In the genomic region with DNA sequence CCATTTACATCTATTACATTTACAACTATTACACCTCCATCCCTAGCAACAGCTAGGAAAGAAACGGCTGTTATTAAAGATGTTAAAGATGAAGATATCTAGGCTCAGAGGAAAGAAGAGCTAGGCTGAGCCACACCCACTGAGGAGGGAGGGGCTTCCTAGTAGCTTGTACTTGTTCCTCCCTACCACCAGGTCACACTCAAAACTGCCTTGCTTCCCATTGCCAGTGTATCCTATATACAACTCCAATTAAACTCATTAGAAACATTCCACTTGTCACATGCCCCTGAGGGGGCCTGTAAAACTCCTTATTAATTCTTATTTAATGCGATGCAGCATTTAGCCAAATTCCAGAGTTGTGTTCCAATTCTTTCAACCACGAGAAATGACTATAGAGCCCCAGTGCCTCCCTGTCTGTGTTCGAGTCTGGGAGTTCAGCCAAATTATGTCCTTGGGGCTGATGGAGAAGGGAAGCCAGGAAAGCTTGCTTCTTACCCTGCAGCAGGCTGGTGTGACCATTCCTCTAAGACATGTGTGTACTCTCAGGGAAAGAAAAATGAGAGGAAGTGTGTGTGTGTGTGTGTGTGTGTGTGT, we compare ENCODE assay signal across 12 mouse cellular contexts.
DNase-seq lines count a peak whose midpoint lies in the region; ATAC-seq and TF ChIP-seq lines count a peak whose summit lies in the region.
"Had no signal": no experiment of that assay in that cellular context is flagged by ENCODE, and none has a peak within 500 bp of the region (broad histone marks: within the 10 kb centered on the region; RNA-seq: fewer than 3 reads in every experiment).

No protein-coding gene starts in this region.

- intact Hi-C loops in gastrocnemius, postnatal 36 days (cut with DNase I): no loop called here

- peak; percentile 73 for ATAC-seq in hindbrain, embryonic 16.5 days
- no peak for ATAC-seq in hindbrain, embryonic 11.5 days (ENCODE audit: low FRiP score)
- ATAC-seq in midbrain, embryonic 14.5 days (ENCODE audit: low FRiP score, low TSS enrichment): no peak
- no peak for ATAC-seq in midbrain, embryonic 11.5 days (ENCODE audit: low FRiP score)
- ATAC-seq in stomach, postnatal 0 days (ENCODE audit: low FRiP score, low TSS enrichment): no peak; the same call in 1 of the 2 replicates
- ATAC-seq: midbrain, embryonic 16.5 days had no signal

- no peak overlapping the region for H3K4me2 ChIP-seq in hindbrain, embryonic 16.5 days (ENCODE audit: low read length)
- no peak overlapping the region for H3K4me2 ChIP-seq in hindbrain, embryonic 11.5 days (replicated peaks; ENCODE audit: low read depth, low read length)
- no peak overlapping the region for H3K4me2 ChIP-seq in midbrain, embryonic 14.5 days (ENCODE audit: low read length)
- no peak overlapping the region for H3K4me2 ChIP-seq in midbrain, embryonic 11.5 days
- no peak overlapping the region for H3K4me2 ChIP-seq in stomach, postnatal 0 days (replicated peaks; ENCODE audit: low read depth)
- H3K4me2 ChIP-seq: liver, embryonic 15.5 days had no signal

- WGBS in hindbrain, embryonic 16.5 days: 33% methylated on average over 4 of the region's 4 CpGs
- 80% methylated on average over 4 of the region's 4 CpGs for WGBS in hindbrain, embryonic 11.5 days
- 70% methylated on average over 4 of the region's 4 CpGs for WGBS in midbrain, embryonic 14.5 days
- WGBS in midbrain, embryonic 11.5 days: 79% methylated on average over 4 of the region's 4 CpGs
- WGBS in stomach, postnatal 0 days: 51% methylated on average over 4 of the region's 4 CpGs

- H3K9me3 ChIP-seq in hindbrain, embryonic 16.5 days (ENCODE audit: control insufficient read depth, low read length): 0 out of 2 replicates have a peak, but pooled peaks cover 3% of the 10 kb centered on the region
- no peaks in the 10 kb centered on the region for H3K9me3 ChIP-seq in hindbrain, embryonic 11.5 days (ENCODE audit: control insufficient read depth, low read length)
- H3K9me3 ChIP-seq in midbrain, embryonic 14.5 days (ENCODE audit: control insufficient read depth, low read length): no peaks in the 10 kb centered on the region
- H3K9me3 ChIP-seq in midbrain, embryonic 11.5 days (ENCODE audit: control insufficient read depth, low read length): no peaks in the 10 kb centered on the region
- no peaks in the 10 kb centered on the region for H3K9me3 ChIP-seq in stomach, postnatal 0 days (ENCODE audit: control insufficient read depth, low read length)

- no peaks in the 10 kb centered on the region for H3K27me3 ChIP-seq in hindbrain, embryonic 16.5 days (replicated peaks; ENCODE audit: control insufficient read depth, insufficient read depth, low read length)
- H3K27me3 ChIP-seq in hindbrain, embryonic 11.5 days (ENCODE audit: control insufficient read depth, insufficient read depth, low read length): no peaks in the 10 kb centered on the region
- no peaks in the 10 kb centered on the region for H3K27me3 ChIP-seq in midbrain, embryonic 14.5 days (ENCODE audit: control insufficient read depth, insufficient read depth, low read length)
- H3K27me3 ChIP-seq in midbrain, embryonic 11.5 days (ENCODE audit: control insufficient read depth, insufficient read depth, low read length): no peaks in the 10 kb centered on the region
- H3K27me3 ChIP-seq in stomach, postnatal 0 days (ENCODE audit: control insufficient read depth, insufficient read depth, low read length): no peaks in the 10 kb centered on the region
- H3K27me3 ChIP-seq: liver, embryonic 15.5 days had no signal

- no peaks in the 10 kb centered on the region for H3K4me1 ChIP-seq in hindbrain, embryonic 16.5 days (ENCODE audit: control insufficient read depth, insufficient read depth, low read depth, low read length)
- H3K4me1 ChIP-seq in hindbrain, embryonic 11.5 days (replicated peaks; ENCODE audit: control insufficient read depth, insufficient read depth, low read length): no peaks in the 10 kb centered on the region
- no peaks in the 10 kb centered on the region for H3K4me1 ChIP-seq in midbrain, embryonic 14.5 days (ENCODE audit: control insufficient read depth, insufficient read depth, low read length)
- no peaks in the 10 kb centered on the region for H3K4me1 ChIP-seq in midbrain, embryonic 11.5 days (ENCODE audit: control insufficient read depth, insufficient read depth, low read length)
- no peaks in the 10 kb centered on the region for H3K4me1 ChIP-seq in stomach, postnatal 0 days (replicated peaks; ENCODE audit: control insufficient read depth, insufficient read depth)
- H3K4me1 ChIP-seq: liver, embryonic 15.5 days had no signal

- TF ChIP-seq CTCF in stomach, postnatal 0 days (IDR thresholded peaks at IDR 0.05; ENCODE audit: low read depth): peak; percentile 16; the same call in 1 of the 2 replicates

- no peak overlapping the region for H3K9ac ChIP-seq in hindbrain, embryonic 16.5 days (ENCODE audit: low read depth, low read length)
- no peak overlapping the region for H3K9ac ChIP-seq in hindbrain, embryonic 11.5 days (ENCODE audit: low read depth, low read length)
- no peak overlapping the region for H3K9ac ChIP-seq in midbrain, embryonic 14.5 days (replicated peaks; ENCODE audit: low read length)
- no peak overlapping the region for H3K9ac ChIP-seq in midbrain, embryonic 11.5 days (ENCODE audit: low read length)
- no peak overlapping the region for H3K9ac ChIP-seq in stomach, postnatal 0 days (ENCODE audit: low read length)
- H3K9ac ChIP-seq: liver, embryonic 15.5 days had no signal

- no peak for TF ChIP-seq EP300 in stomach, postnatal 0 days (optimal IDR thresholded peaks at IDR 0.05)

- H3K36me3 ChIP-seq in hindbrain, embryonic 16.5 days (ENCODE audit: control insufficient read depth, insufficient read depth, low read length): no peaks in the 10 kb centered on the region
- no peaks in the 10 kb centered on the region for H3K36me3 ChIP-seq in hindbrain, embryonic 11.5 days (ENCODE audit: control insufficient read depth, insufficient read depth, low read length)
- H3K36me3 ChIP-seq in midbrain, embryonic 14.5 days (ENCODE audit: control insufficient read depth, insufficient read depth, low read length): no peaks in the 10 kb centered on the region
- no peaks in the 10 kb centered on the region for H3K36me3 ChIP-seq in midbrain, embryonic 11.5 days (ENCODE audit: control insufficient read depth, insufficient read depth, low read length)
- no peaks in the 10 kb centered on the region for H3K36me3 ChIP-seq in stomach, postnatal 0 days (ENCODE audit: control insufficient read depth, insufficient read depth, low read length)
- H3K36me3 ChIP-seq: G1E; liver, embryonic 15.5 days had no signal

- DNase-seq in adrenal gland, adult 2 months: peak; percentile 17
- no peak for DNase-seq in adrenal gland, postnatal 14 days
- DNase-seq in hindbrain, embryonic 11.5 days (ENCODE audit: low spot score): no peak
- peak; percentile 46 for DNase-seq in midbrain, embryonic 14.5 days
- no peak for DNase-seq in midbrain, embryonic 11.5 days (ENCODE audit: low spot score, missing footprints)
- DNase-seq in stomach, postnatal 0 days (ENCODE audit: low spot score): no peak
- DNase-seq in gastrocnemius, postnatal 36 days: no peak
- DNase-seq: thymus, adult 18-20 months had no signal

- H3K4me3 ChIP-seq in hindbrain, embryonic 16.5 days (ENCODE audit: low read length): no peak overlapping the region
- H3K4me3 ChIP-seq in hindbrain, embryonic 11.5 days (ENCODE audit: low read depth, low read length): no peak overlapping the region
- no peak overlapping the region for H3K4me3 ChIP-seq in midbrain, embryonic 14.5 days (replicated peaks; ENCODE audit: low read depth, low read length)
- H3K4me3 ChIP-seq in midbrain, embryonic 11.5 days (ENCODE audit: low read depth, low read length): no peak overlapping the region
- H3K4me3 ChIP-seq in stomach, postnatal 0 days (ENCODE audit: low read depth, low read length): no peak overlapping the region
- H3K4me3 ChIP-seq: liver, embryonic 15.5 days had no signal

- H3K27ac ChIP-seq in hindbrain, embryonic 16.5 days (ENCODE audit: low read depth, low read length): no peak overlapping the region
- H3K27ac ChIP-seq in hindbrain, embryonic 11.5 days (ENCODE audit: low read depth, low read length): no peak overlapping the region
- H3K27ac ChIP-seq in midbrain, embryonic 14.5 days (replicated peaks; ENCODE audit: low read depth, low read length): no peak overlapping the region
- H3K27ac ChIP-seq in midbrain, embryonic 11.5 days (ENCODE audit: low read depth, low read length): no peak overlapping the region
- H3K27ac ChIP-seq in stomach, postnatal 0 days (replicated peaks): no peak overlapping the region
- H3K27ac ChIP-seq: liver, embryonic 15.5 days had no signal

Comparison
In these comparisons a context has a peak if more than half of its experiments do, and no peak if none do; other contexts are left out.
1. DNase-seq: peak in adrenal gland, adult 2 months (single experiment) and midbrain, embryonic 14.5 days (single experiment); none in adrenal gland, postnatal 14 days (single experiment), hindbrain, embryonic 11.5 days (single experiment), midbrain, embryonic 11.5 days (single experiment), stomach, postnatal 0 days (single experiment) and gastrocnemius, postnatal 36 days (0 of 2).